Mouse (Mus musculus) brain, embryonic 14.5 days (tissue): ENCODE measurements at regions not wholly inside any gene's neighbourhood (a gene's known extent, or its start where the extent isn't known, plus 50 kb on each side); places are given as distances from the start of the nearest gene placed in this dataset.

Experiments
- CTCF ChIP-seq: fragments of 200-500 bp; IDR thresholded peaks from 2 replicates; pipeline ENCODE4 v1.5.1; 2012; ENCODE audit warnings: inconsistent platforms, mild to moderate bottlenecking, moderate library complexity, borderline replicate concordance; ENCODE audit not compliant: insufficient read depth, insufficient read length; ENCODE audit errors: extremely low read depth
- POLR2A ChIP-seq: fragments of 200-500 bp; IDR thresholded peaks from 2 replicates; pipeline ENCODE4 v1.6.1; 2012; ENCODE audit warnings: mild to moderate bottlenecking, inconsistent platforms, borderline replicate concordance; ENCODE audit not compliant: poor library complexity, insufficient read depth, insufficient read length, severe bottlenecking; ENCODE audit errors: extremely low read depth

DNA sequence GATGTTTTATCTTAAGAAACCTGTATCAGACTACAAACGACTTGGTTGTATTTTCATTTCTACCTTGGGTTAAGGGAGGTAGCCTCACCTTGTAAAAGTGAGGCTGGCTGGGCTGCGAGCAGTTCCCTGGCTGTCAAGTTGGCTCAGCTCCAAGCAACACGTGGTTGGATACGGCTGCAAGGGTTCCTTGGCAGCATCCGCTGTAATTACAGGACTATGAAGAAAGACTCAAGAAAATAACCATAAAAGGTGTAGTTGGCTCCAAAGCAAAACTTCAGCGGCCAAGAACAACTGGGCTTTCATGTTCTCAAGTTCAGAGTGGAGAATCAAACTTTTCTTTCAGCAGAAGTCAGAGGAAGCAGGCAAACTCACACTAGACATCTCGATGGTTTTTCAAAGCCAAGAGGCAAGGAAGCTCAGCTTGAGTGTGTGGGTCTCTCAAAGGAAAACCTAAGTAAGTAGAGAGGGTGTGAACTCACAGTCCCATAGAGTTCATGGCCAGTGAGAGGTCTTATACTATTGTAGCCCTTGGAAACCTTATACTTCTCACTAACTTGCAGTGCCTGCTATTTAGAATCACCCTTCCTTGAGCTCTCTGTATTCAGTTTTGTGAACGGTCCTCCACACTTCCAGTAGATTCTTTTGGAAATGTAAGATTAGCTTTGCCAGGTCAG is 676.1 kb downstream of the Egfem1 start:
- TF ChIP-seq CTCF, result no peak
- TF ChIP-seq POLR2A, result no peak
